In genomic region chr1:126806994-126807611, GRCm38 (mm10) we compare ENCODE assay signal across 22 mouse cellular contexts. TPM values are rescaled to one million over a fixed set of nuclear protein-coding genes. Genes with fewer than 3 reads are reported as not detected.
A peak's percentile ranks its signal among the peaks of the same experiment; 100 is the strongest.
DNase-seq lines count a peak whose midpoint lies in the region; ATAC-seq and TF ChIP-seq lines count a peak whose summit lies in the region.
"Had no signal": no experiment of that assay in that cellular context is flagged by ENCODE, and none has a peak within 500 bp of the region (broad histone marks: within the 10 kb centered on the region; RNA-seq: fewer than 3 reads in every experiment).

No protein-coding gene starts in this region.

- no peak overlapping the region for H3K27ac ChIP-seq in heart, embryonic 11.5 days (ENCODE audit: low read depth, low read length)
- peak overlapping the region; percentile 43; the same call in 1 of the 2 replicates for H3K27ac ChIP-seq in layer of hippocampus, adult 2 months
- H3K27ac ChIP-seq in forebrain, embryonic 14.5 days (ENCODE audit: low read depth, low read length) = 0 out of 2 replicates have a peak overlapping the region, but pooled peaks have one; percentile 27
- peak overlapping the region; percentile 69 for H3K27ac ChIP-seq in limb, embryonic 15.5 days
- H3K27ac ChIP-seq: embryonic facial prominence, embryonic 13.5 days; left cerebral cortex, adult 2 months; liver, embryonic 13.5 days; macrophage had no signal

- H3K9me3 ChIP-seq in heart, embryonic 11.5 days (replicated peaks; ENCODE audit: control insufficient read depth, low read length) = no peaks in the 10 kb centered on the region
- no peaks in the 10 kb centered on the region for H3K9me3 ChIP-seq in forebrain, embryonic 14.5 days (replicated peaks; ENCODE audit: control insufficient read depth, low read length)
- no peaks in the 10 kb centered on the region for H3K9me3 ChIP-seq in limb, embryonic 15.5 days
- H3K9me3 ChIP-seq: embryonic facial prominence, embryonic 13.5 days; liver, embryonic 13.5 days had no signal

- peak; percentile 79 for DNase-seq in heart, adult 11 months
- no peak for DNase-seq in layer of hippocampus, adult 2 months (ENCODE audit: low spot score in 2 of 2)
- DNase-seq in layer of hippocampus, postnatal 25 days (ENCODE audit: extremely low spot score in 1 of 2, low spot score in 1 of 2) = no peak
- peak; percentile 56 for DNase-seq in forebrain, embryonic 14.5 days (ENCODE audit: low spot score)
- no peak for DNase-seq in right cerebral cortex, postnatal 25 days
- DNase-seq: cerebellum, adult 11 months; cerebellum, postnatal 10 days; kidney, adult 8-10 months; kidney, postnatal 14 days; left cerebral cortex, postnatal 4 days; liver, embryonic 13.5 days; thymus, postnatal 14 days had no signal

- no peaks in the 10 kb centered on the region for H3K36me3 ChIP-seq in heart, embryonic 11.5 days (ENCODE audit: control insufficient read depth, insufficient read depth, low read length)
- H3K36me3 ChIP-seq in forebrain, embryonic 14.5 days (ENCODE audit: control insufficient read depth, insufficient read depth, low read length) = no peaks in the 10 kb centered on the region
- H3K36me3 ChIP-seq in limb, embryonic 15.5 days = no peaks in the 10 kb centered on the region
- H3K36me3 ChIP-seq: embryonic facial prominence, embryonic 13.5 days; liver, embryonic 13.5 days had no signal

- no peak overlapping the region for H3K4me2 ChIP-seq in heart, embryonic 11.5 days
- H3K4me2 ChIP-seq in forebrain, embryonic 14.5 days (ENCODE audit: low read length) = peak overlapping the region; percentile 12; the same call in 1 of the 2 replicates
- H3K4me2 ChIP-seq in limb, embryonic 15.5 days = no peak overlapping the region
- H3K4me2 ChIP-seq: embryonic facial prominence, embryonic 13.5 days; liver, embryonic 13.5 days; midbrain, embryonic 11.5 days had no signal

- ATAC-seq in heart, embryonic 11.5 days (replicated peaks; ENCODE audit: insufficient number of reproducible peaks, low FRiP score, low TSS enrichment) = no peak
- ATAC-seq in forebrain, embryonic 14.5 days = peak; percentile 52; the same call in 1 of the 2 replicates
- peak; percentile 84 for ATAC-seq in limb, embryonic 15.5 days (ENCODE audit: insufficient number of reproducible peaks, low FRiP score, low TSS enrichment, low read depth)
- ATAC-seq: activated CD4-positive, CD25-positive, alpha-beta regulatory T cell, adult 4 months; inflammation-experienced regulatory T-cells, adult 6 months had no signal

- 64% methylated on average over 3 of the region's 3 CpGs for WGBS in heart, embryonic 11.5 days (ENCODE audit: insufficient replicate concordance)
- 45% methylated on average over 3 of the region's 3 CpGs for WGBS in forebrain, embryonic 14.5 days
- WGBS in limb, embryonic 15.5 days = 33% methylated on average over 3 of the region's 3 CpGs

- no peak overlapping the region for H3K9ac ChIP-seq in heart, embryonic 11.5 days (ENCODE audit: low read depth, low read length)
- no peak overlapping the region for H3K9ac ChIP-seq in forebrain, embryonic 14.5 days (ENCODE audit: low read length)
- H3K9ac ChIP-seq in limb, embryonic 15.5 days = no peak overlapping the region
- H3K9ac ChIP-seq: embryonic facial prominence, embryonic 13.5 days; liver, embryonic 13.5 days had no signal

- no peaks in the 10 kb centered on the region for H3K27me3 ChIP-seq in heart, embryonic 11.5 days (ENCODE audit: control insufficient read depth, insufficient read depth, low read length)
- H3K27me3 ChIP-seq in forebrain, embryonic 14.5 days (replicated peaks; ENCODE audit: control insufficient read depth, insufficient read depth, low read length) = no peaks in the 10 kb centered on the region
- H3K27me3 ChIP-seq in limb, embryonic 15.5 days = no peaks in the 10 kb centered on the region
- H3K27me3 ChIP-seq: embryonic facial prominence, embryonic 13.5 days; liver, embryonic 13.5 days had no signal

- H3K4me1 ChIP-seq in heart, embryonic 11.5 days (ENCODE audit: control insufficient read depth, insufficient read depth, low read length) = no peaks in the 10 kb centered on the region
- peaks cover 6% of the 10 kb centered on the region; the same call in 1 of the 2 replicates for H3K4me1 ChIP-seq in forebrain, embryonic 14.5 days (ENCODE audit: control insufficient read depth, insufficient read depth, low read length)
- peaks cover 6% of the 10 kb centered on the region for H3K4me1 ChIP-seq in limb, embryonic 15.5 days
- H3K4me1 ChIP-seq: embryonic facial prominence, embryonic 13.5 days; liver, embryonic 13.5 days had no signal

- no peak for TF ChIP-seq CTCF in layer of hippocampus, adult 2 months (conservative IDR thresholded peaks at IDR 0.05)

- no peak overlapping the region for H3K4me3 ChIP-seq in heart, embryonic 11.5 days (ENCODE audit: low read depth, low read length)
- H3K4me3 ChIP-seq in layer of hippocampus, adult 2 months = no peak overlapping the region
- H3K4me3 ChIP-seq in forebrain, embryonic 14.5 days (ENCODE audit: low read depth, low read length) = no peak overlapping the region
- H3K4me3 ChIP-seq in limb, embryonic 15.5 days = no peak overlapping the region
- H3K4me3 ChIP-seq: embryonic facial prominence, embryonic 13.5 days; left cerebral cortex, adult 2 months; liver, embryonic 13.5 days had no signal

RNA-seq across cellular contexts. Expression of gene Nckap5, which starts 23.5 kb away (rescaled TPM):
- 1.6 and 3.2 TPM in 2 replicates for polyA plus RNA-seq in heart, embryonic 11.5 days (2014; fragmentation: Nextera tagmentation; extraction: Ambion mirVana)
- 10 to 100 TPM; 10.5 to 11.8 TPM for total RNA-seq in layer of hippocampus, adult 2 months (2021)
- 10 to 100 TPM in 1 of 2 experiments, 1 to 10 TPM in 1; 9.1 to 13.8 TPM for total RNA-seq in layer of hippocampus, postnatal 25 days (2021)
- 16.6 and 23.5 TPM in 2 replicates for polyA plus RNA-seq in forebrain, embryonic 14.5 days (2014; fragmentation: Nextera tagmentation; extraction: Ambion mirVana)
- polyA plus RNA-seq in limb, embryonic 15.5 days (2015; fragmentation: Nextera tagmentation; extraction: Ambion mirVana) = 11.9 and 12.1 TPM in 2 replicates
- total RNA-seq: hematopoietic stem cell, adult 5-6 weeks; monocyte, adult 5-6 weeks had no signal
- polyA plus RNA-seq: macrophage had no signal

Comparison
In these comparisons a context has a peak if more than half of its experiments do, and no peak if none do; other contexts are left out.
1. DNase-seq: peak in heart, adult 11 months (single experiment) and forebrain, embryonic 14.5 days (single experiment); none in layer of hippocampus, adult 2 months (0 of 2), layer of hippocampus, postnatal 25 days (0 of 2) and right cerebral cortex, postnatal 25 days (single experiment).